Mouse (Mus musculus) gastrocnemius, adult 2 months (tissue): ENCODE measurements around the gene Scaf11. TPM values are rescaled to one million over a fixed set of nuclear protein-coding genes. Genes with fewer than 3 reads are reported as not detected.

Source experiments
- DNase-seq: peaks from one replicate; pipeline ENCODE4 v3.0.0; 2022
- H3K27ac ChIP-seq: fragments of 200-600 bp; 2 replicates; pipeline ENCODE4 v1.8.1; 2022; ENCODE audit warnings: mild to moderate bottlenecking
- H3K4me3 ChIP-seq: fragments of 200-600 bp; 2 replicates; pipeline ENCODE4 v1.8.1; 2022; ENCODE audit warnings: mild to moderate bottlenecking, moderate library complexity
- CTCF ChIP-seq: fragments of 200-600 bp; IDR thresholded peaks from 2 replicates; pipeline ENCODE4 v1.8.1; 2022; ENCODE audit warnings: antibody characterized with exemption, mild to moderate bottlenecking, moderate library complexity
- intact Hi-C: fragments of 180-260 bp; cut with DNase I; formaldehyde crosslinking; loops from one replicate; pipeline ENCODE4 v1.15.1; 2025
- microRNA-seq: library from miRNA; unstranded; fragments of <30 nt; microRNA quantifications from one replicate; pipeline ENCODE4 v1.2.0, GENCODE M21; 2021
- total RNA-seq, 2 experiments: library from RNA; stranded (reverse); gene quantifications; 2 replicates each; pipeline ENCODE4 v1.2.3; 2021

Scaf11 gene
- total RNA-seq, 2 experiments from 2014 or later, result 41.3 to 43.3 TPM

- TF ChIP-seq CTCF, result no peak
- no peak for DNase-seq
- intact Hi-C loops, result no loop called here
- H3K4me3 ChIP-seq, result no peak overlapping the region
- no peak overlapping the region for H3K27ac ChIP-seq
These were observed 88.0 kb downstream of the Scaf11 start for GRCm38 (mm10) chr15:96372628-96373027.

- Histone ChIP-seq H3K27ac (no peak overlapping the region), H3K4me3 (no peak overlapping the region)
- no peak for DNase-seq
- intact Hi-C loops, result no loop called here
- no peak for TF ChIP-seq CTCF
These were observed 89.3 kb downstream of the Scaf11 start for GRCm38 (mm10) chr15:96371311-96371710.

- Histone ChIP-seq H3K27ac (peak overlapping the region; percentile 40; the same call in 1 of the 2 replicates), H3K4me3 (no peak overlapping the region)
- no peak for DNase-seq
- intact Hi-C loops, result no loop called here
- no peak for TF ChIP-seq CTCF
These were observed 94.3 kb downstream of the Scaf11 start for GRCm38 (mm10) chr15:96366176-96366963.

GRCm38 (mm10) chr15:96365351-96365750, 95.3 kb downstream of the Scaf11 start:
- TF ChIP-seq CTCF, result no peak
- intact Hi-C loops, result no loop called here
- no peak overlapping the region for H3K27ac ChIP-seq
- no peak for DNase-seq
- H3K4me3 ChIP-seq, result no peak overlapping the region

Small RNA genes within 50 kb of the gene (microRNA-seq; reads per million reads assigned to microRNA genes)
- gene Gm25397, result not detected

Other genes with a start within 250 kb of the Scaf11 start
- gene Arid2, start 173.3 kb downstream of the Scaf11 start, total RNA-seq, result 10 to 100 TPM; 13.1 to 13.2 TPM
- 1 to 10 TPM; 1.0 to 1.3 TPM for gene Slc38a1, start 182.1 kb upstream of the Scaf11 start, total RNA-seq
- gene Slc38a2, start 238.9 kb upstream of the Scaf11 start, total RNA-seq, result 100 to 1,000 TPM; 115 to 116 TPM